Mouse (Mus musculus) urinary bladder, postnatal 36 days (tissue): ENCODE measurements around the gene Cbln4.

ENCODE experiments used
- DNase-seq, 2 experiments: peaks; one replicate each; pipeline ENCODE4 v3.0.0; 2022; ENCODE audit warnings: low spot score in 2 of 2, mixed read lengths in 1 of 2

Cbln4 gene

DNA sequence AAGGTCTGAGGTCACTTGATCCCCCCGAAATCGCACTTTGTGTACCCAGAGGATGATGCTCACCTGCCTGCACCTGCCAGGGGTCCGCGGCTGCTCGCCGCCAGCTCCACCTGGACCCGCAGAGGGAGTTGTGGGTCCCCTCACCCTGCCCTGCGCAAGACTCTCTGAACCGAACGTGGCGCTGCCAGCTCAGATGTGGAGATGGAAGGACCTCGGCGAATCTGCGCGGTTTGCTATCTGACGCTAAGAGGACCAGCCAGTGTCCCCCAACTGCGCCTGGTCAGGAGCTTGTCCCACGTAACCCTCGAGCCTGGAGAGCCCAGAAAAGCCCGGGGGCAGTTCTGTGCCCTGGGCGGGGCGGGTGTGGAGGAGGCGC, at the start of gene Cbln4:
Gene Cbln4, minus strand, starts transcription at position 232 of the 376 bp plus-strand sequence.
- no peak for DNase-seq

DNA sequence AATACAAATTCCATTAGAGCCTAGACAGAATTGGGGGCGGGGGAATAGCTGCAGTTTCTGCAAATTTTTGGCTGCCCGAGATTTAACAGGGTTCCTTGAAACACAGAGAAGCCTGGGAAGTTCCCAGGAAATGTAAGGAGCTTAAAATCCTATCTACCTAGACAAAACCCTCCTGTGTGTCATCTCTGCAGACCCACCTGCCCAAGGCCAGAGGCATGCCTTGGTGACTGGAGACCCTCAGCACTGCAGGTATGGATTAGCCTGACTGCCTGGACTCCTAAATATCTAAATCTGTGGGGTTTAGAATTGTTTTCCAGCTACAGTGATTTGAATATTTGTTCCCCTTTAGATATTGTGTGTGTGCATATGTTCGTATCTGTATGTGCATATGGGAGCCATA, 35.3 kb upstream of the Cbln4 start:
- no peak for DNase-seq

DNA sequence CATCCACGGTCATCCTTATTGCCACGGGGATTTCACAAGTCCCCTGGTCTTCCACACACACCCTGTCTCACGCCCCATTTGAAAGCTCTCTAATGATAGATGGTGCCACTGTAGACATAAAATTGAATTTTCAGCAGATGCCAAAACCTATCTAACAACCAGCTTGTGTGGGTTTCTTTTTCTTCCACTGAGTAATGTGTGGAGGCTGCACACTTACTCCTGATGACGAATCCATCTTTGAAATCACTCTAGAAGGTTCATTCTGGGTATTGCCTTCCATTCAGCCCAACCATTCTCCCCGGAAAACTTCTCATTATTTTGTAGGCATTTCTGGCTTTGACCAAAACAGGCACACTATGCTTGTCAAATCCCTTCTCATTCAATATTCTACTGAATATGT, 33.0 kb upstream of the Cbln4 start:
- no peak for DNase-seq

DNA sequence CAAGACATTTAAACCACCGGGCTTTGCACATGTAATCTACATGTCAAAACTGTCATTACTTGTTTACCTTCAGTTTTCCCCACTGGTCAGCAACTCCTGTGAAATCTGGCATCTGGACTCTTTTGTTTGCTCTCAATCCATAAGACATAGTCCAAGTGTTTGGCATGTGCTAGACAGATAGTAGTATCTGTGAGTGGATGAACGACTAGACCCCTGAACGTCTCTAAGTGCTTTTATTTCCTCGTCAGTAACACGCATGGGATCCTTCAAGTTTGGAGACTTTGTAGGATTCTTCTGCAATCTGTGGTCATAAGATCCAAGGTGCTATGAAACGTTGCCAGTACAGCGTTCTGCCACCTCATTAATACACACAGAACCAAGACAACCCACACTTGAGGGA, 19.6 kb upstream of the Cbln4 start:
- DNase-seq: no peak

DNA sequence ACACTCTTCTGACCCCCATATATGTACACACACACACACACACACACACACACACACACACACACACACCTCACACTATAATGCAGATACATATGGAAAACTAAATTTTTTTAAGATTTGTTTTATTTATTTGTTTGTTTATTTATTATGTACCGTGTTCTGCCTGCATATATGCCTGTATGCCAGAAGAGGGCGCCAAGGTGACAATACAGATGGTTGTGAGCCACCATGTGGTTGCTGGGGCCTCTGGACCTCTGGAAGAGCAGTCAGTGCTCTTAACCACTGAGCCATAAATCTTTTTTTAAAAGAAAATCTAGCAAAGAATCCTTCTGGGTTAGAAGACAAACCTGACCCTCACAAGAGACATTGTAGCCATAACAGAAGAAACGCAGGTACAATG, 16.5 kb upstream of the Cbln4 start:
- DNase-seq: no peak

DNA sequence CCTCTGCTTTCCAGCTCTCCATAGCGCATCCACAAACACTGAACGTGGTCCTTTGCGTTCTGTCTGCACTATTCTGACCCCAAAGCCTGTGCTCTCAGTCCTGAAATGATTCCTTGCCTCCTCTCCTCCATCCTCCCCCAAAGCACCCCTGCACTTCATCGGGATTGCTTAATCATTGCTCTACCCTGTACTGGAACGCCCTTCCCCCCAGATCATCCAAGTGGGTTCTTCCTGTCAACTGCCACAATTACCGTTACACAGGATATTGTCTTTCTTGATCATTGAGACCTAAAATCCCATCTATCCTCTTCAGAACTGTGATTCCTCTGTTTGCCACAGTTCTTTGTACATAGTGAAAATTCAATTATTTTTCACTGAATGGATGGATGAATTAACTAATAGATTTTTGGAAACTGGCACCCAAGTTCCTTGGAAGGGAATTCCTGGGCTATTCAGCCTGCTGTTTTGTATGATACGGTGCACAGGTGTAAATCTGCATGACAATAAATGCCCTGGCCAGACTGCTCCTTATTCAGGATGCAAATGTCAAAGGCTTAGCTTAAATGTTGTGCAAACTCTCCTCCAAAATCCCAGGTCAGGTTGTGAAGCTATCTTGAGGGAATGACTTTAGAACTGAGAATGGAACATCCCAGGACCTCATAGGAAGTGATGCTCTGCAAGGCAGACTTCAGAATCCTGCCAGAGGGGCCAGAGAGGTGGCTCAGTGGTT, 15.8 kb upstream of the Cbln4 start:
- DNase-seq: no peak

DNA sequence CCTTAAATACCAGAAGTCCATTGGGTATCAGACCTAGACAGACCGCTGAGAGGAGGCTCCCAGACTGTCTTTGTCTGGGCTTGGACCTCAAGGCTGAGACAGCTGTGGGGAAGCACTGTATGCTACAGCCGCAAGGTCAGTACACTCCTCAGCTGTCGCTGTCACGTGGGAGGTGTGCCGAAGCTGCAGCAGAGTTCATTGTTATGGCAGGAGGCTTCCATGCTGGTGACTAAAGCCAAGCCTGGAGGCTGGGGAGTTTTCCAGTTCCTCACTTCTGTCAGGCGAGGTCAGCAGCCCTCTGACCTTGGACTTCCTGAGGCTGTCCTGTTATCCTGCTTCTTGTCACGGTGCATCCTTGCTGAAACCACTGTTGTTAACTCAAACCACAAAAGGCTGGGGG, 2.7 kb upstream of the Cbln4 start:
- no peak for DNase-seq

DNA sequence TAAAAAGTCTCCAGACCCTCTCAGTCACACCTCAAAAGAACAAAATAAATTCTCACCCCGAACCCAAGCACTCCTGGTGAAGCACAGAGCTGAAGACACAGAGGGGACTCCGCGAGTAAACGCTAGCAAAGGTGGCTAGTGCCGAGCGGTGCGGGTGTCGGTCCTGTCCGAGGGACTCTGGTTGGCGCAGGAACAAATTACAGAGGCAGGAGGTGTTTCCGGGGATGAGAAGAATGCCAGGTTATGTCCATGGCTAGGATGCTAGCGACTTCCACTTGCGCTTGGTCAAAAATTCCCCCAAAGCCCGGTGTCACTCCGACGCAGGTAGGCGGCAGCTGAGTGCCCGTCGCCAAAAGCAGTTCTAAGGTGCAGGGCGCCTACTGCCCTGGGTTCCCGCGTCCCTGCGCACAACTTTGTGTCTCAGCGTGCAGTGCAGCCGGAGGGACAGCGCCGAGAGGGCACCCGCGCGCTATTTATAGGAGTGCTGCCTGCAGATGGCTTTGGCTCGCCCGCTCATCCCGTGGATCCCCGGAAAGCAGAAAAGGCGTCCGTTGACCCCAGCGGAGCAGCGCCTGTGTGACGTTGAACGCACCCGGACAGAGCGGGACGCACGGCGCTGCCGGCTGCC, 545 bp downstream of the Cbln4 start:
- no peak for DNase-seq

DNA sequence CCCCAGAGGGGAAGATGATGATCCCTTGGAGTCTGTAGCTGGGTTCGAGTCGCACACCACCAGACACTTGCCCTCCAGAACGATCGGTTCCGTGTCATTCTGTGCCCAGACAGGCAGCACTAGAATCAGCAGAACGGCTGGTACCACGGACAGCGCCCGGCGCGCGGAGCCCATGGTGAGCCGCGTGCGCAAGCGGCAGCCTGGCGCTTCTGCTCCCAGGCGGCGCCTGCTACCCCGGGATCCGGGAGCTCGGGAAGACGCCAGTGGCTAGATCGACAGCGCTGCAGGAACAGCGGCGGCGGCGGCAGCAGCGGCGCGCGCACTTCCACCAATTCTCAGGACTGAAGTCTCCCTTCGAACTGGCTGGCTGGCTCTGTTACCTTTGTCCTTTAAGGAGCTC, 1.1 kb downstream of the Cbln4 start:
- peak; percentile 8 to 45 for DNase-seq

DNA sequence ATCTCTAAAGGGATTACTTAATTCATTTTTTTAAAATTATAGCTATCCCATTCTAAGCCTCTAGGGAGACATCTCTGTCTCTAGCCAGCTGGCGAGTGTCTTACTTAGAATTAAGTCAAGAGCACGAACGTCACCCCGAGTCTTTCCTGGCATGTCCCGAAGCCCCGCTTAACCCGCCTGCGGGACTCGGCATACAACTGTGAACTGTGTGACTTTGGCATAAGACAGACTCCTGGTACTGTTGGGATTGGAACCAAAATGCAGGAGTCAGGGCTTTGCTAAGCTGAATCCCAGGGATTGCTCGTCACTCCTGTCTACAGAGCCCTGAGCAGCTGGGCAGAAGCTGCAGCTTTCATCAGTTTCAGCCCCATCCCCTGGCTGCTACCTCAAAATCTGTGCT, 2.4 kb downstream of the Cbln4 start:
- DNase-seq: no peak

DNA sequence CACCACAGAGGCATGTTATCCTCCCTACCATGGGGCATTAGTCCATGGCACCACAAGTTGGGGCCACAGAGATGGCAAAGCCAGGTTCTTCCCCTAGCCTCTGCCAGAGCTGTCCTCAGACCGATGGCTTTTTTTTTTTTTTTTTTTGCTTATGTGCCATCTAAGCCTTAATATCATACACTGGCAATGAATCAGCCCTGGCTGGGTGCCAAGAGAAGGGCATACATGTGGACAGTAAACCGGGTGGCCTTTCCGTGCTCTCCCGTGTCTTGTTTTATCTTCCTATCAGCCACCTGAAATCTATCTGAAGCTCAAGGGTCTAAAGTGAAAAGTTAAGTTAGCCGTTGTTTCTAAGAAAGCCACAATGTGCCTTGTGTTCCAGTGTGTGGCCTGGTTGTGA, 3.7 kb downstream of the Cbln4 start:
- no peak for DNase-seq

DNA sequence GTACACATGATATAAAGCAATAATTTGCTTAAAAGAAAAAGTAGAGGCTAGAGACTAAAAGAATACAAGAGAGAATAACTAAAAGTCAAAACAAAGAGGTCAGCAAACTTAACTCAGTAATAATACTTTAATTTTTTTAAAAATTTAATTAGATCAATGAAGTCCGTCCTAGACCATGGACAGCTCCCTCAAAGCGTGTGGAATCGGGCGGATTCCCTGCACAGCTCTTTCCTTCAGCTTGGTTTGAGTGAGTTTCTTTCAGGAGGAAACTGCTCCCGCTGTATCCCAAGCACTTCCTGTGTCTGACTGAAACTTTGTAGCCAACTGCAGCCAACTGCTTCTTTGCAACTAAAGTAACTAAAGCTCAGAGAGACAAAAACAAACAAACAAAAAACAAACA, 9.0 kb downstream of the Cbln4 start:
- no peak for DNase-seq

DNA sequence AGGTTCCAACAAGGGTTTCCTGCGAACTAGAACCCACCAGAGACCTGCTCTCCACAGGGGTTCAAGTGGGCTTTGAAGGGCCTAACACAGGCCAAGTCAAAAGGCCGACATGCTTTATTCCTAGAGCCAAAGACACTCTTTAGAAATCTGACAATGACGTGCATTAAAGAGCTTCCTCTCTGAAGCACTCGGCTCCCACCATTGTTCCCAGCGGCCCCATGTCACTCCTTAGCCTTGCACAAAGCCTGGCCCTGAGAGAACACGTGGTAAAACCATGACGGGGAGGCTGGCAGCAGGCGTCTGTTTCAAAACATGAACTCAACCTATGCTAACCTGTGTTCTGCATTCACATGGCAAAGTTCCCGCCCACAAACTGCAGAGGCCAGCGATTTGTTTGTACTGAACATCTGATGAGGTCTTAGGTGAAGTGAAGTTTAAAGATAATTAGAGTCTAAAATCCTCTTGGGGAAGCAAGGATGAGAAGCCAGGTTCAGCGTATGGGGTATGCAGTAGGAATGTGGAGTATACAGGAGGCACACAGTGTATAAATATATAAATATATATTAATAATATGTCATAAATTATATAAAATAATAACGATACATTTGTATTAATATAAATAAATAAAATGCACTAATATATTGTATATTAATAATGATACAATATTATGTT, 17.7 kb downstream of the Cbln4 start:
- no peak for DNase-seq

DNA sequence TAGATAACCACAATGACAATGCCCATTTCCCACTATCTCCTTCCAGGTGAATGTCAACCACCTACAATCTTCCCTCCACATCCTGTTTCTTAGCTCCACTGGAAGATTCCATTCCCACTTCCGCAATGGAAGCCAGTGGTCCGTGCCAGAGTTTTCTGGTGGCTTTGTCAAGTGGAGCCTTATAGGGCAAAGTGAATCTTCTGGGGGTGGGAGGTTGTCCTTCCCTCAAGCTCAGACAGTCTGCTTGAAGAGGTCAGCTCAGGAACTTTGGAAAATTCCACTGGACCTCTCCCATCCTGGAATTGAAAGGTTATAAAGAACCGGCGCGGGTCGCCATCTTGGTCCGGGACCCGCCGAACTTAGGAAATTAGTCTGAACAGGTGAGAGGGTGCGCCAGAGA, 36.5 kb downstream of the Cbln4 start:
- no peak for DNase-seq

DNA sequence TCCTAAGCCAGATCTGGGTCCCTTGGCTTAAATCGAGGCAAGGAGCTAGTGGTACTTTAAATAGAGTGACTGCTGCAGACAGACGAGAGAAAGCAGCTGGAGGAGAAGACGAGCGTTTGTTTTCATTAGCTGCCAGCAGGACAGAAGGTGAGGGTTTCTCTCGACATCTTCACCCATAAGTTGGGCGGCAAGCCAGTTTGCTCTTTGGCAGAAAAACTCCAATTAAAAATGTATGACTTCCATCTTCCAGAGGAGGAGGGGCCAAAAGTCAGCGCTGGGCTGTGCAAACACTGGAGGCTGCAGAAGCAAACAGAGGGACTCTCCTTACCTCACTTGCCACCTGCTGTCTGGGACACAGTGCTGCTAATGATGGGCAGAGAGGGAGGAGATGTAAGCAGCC, 37.3 kb downstream of the Cbln4 start:
- DNase-seq: no peak

DNA sequence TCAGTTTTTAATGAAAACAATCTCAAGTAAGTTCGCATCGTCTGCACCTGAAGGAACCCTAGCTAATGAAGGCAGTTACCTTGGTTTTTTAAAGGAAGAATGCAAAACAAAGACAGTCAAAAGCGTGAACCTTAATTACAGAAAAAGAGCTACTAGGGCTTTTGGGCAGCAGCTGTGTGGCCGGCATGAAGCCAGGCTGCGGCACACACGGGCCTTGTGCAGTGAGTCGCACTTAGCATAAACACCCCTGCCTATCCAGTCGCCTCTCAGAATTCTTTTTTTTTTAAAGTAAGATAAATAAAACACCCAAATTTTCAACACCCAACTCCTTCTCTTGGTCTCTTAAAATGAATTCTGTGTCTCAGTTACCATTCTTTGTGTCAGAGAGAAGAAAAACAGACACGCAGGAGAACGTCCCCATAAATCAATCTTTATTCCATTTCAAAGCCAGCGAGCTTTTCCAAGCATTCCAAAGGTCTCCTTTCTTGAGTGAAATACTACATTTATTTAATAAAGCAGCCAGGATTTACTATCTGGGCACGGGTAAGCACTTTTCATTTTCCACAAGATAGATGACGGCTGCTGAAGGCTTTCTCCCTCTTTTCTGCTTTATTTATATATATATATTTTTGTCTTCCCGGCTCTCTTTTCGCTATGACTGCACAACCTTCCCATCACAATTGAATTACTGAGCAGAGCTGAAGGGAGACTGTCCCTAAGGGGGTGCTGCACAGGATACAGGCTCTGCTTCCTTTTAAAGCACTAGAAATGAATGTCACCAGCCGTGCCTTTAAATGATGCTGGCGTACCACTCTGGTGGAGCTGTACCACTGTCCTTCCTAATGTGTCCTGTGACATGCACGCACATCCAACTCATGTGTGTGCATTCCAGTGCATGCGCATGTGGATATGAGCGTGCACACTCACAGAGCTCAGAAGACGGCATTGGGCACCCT, 39.0 kb downstream of the Cbln4 start:
- no peak for DNase-seq

DNA sequence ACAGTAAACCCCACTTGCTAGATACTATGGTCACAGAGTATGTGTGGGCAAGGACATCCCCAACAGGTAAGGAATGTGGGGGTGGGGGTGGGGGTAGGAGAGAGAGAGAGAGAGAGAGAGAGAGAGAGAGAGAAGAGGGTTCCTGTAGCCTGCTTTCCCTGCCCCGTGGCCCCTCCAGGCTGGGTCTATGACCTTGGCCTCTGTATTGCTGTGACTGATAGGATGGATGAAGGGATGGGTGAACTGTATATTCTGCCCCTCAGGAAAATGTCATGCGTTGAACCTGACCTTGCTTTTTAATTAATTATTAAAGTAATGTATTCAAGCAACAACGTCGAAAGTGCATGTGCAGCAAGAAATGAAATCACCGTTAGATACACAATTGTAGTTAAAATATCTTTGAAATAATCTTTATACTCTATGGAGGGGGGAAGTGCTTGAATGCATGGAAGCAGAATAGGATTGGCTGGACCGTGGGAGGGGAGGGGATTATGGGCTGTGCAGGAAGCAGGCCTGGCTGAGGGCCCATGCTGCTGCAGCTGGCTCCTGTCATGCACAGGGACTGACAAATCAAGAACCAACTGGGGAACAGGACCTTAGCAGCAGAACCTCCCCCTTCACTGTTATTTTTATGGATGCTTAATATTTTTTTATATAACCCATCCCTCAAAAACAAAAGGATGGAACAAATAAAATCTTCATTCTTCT, 46.1 kb downstream of the Cbln4 start:
- DNase-seq: no peak

DNA sequence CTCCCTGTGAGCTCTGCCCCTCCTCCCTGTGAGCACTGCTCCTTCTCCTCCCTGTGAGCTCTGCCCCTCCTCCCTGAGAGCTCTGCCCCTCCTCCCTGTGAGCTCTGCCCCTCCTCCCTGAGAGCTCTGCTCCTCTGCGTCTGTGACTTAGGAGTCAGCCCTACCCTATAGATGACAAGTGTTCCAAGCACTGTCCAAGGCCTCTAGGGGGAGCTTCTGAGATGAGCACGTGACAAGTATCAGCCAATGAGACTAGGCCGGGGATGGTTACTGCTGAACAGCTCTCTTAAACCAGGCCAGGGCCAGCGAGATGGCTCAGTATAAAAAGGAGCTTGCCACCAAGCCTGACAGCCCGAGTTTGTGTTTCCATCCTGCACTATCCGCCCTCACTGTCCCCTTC, 48.4 kb downstream of the Cbln4 start:
- DNase-seq: no peak

DNA sequence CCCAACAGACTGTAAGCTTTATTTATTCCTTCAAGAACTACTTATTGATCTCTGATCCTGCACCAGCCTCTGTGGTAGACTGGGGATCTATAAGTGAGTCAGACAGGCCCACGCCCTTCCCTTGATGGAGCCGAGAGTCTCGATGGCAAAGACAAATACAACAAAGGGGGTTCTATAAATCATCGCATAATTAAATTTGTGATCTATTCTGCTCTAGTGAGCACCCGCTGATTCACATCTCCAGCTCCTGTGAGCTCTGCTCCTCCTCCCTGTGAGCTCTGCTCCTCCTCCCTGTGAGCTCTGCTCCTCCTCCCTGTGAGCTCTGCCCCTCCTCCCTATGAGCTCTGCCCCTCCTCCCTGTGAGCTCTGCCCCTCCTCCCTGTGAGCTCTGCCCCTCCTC, 49.0 kb downstream of the Cbln4 start:
- DNase-seq: no peak

DNA sequence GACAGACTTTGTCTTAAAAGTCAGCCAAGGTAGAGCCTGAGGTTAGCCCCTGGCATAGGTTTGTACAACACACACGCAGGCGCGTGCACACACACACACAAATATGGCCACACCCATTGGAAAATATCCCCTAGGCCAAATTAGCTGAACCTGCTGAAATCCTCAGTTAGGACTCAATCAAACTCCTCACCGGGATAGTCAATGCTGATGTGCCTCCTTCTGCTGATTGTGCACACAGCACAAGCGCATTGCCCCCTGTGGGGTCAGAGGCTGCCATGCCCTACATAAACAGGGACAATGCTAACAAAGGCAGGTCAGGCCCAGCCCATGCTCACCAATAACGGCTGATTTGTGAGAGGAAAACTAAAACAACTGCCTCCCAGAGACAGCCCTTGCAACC, 56.6 kb downstream of the Cbln4 start:
- DNase-seq: no peak
